Comparison of ENCODE assay signal across 8 mouse cellular contexts in the genomic region with DNA sequence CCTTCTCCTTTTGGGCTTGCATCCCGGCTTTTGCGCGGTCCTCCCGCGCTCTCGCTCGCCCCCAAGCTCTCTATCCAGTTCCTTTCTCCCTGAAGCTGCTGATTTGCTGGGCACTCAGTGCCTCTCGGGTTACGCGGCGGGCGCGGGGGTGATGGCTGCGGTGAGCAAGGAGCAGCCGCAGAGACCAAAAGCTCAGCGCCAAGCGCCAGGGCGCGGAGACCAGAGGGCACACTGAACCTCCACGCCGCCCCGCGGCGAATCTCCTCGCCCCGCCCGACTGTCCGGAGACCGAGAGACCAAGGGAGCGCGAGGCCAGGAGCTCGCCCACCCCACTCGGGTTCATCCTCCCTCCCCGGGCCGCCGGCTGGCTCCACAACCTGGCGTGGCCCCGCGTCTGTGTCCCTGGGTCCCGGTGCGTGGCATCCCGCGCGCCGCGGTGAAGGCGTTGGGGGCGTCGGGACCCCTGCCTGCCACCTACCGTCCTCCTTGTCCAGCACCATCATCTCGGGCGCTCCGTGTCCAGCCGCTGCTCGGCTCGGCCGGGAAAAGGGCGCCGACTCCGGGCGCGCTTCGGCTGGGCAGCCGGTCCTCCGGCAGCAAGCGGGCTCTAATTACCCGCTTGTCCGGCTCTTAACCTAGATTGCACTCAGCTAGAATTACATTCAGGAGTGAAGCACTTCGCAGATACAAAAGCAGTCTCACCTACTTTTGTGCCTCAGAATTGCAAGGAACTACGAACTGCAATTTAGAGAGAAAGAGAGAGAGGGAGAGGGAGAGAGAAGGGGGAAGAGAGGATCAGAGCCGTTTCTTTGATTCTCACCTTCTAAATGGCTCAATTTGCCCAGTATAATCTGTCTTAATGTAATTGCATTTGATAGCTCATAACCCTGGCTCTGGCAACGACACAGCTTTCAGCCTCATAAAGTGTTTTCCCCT. TPM values are rescaled to one million over a fixed set of nuclear protein-coding genes. Genes with fewer than 3 reads are reported as not detected.
DNase-seq lines count a peak whose midpoint lies in the region; ATAC-seq and TF ChIP-seq lines count a peak whose summit lies in the region.

No protein-coding gene starts in this region.

- TF ChIP-seq CTCF in cerebellum, adult 2 months (IDR thresholded peaks at IDR 0.05; ENCODE audit: borderline replicate concordance, insufficient read depth, low read depth, low read length) = no peak

- peak overlapping the region; percentile 57 for H3K4me3 ChIP-seq in cerebellum, adult 2 months (replicated peaks; ENCODE audit: insufficient read depth, low read depth, low read length)
- peak overlapping the region; percentile 65 for H3K4me3 ChIP-seq in forebrain, embryonic 14.5 days (ENCODE audit: low read depth, low read length)
- H3K4me3 ChIP-seq in intestine, embryonic 15.5 days (replicated peaks) = peak overlapping the region; percentile 49
- peak overlapping the region; percentile 86 for H3K4me3 ChIP-seq in midbrain, embryonic 10.5 days

- peak overlapping the region; percentile 94 for H3K4me2 ChIP-seq in forebrain, embryonic 14.5 days (ENCODE audit: low read length)
- H3K4me2 ChIP-seq in intestine, embryonic 15.5 days (replicated peaks) = peak overlapping the region; percentile 98

- no peaks in the 10 kb centered on the region for H3K9me3 ChIP-seq in forebrain, embryonic 14.5 days (replicated peaks; ENCODE audit: control insufficient read depth, low read length)
- H3K9me3 ChIP-seq in intestine, embryonic 15.5 days = no peaks in the 10 kb centered on the region
- H3K9me3 ChIP-seq in midbrain, embryonic 10.5 days (replicated peaks) = 0 out of 2 replicates have a peak, but pooled peaks cover 4% of the 10 kb centered on the region

- peak overlapping the region; percentile 84 for H3K9ac ChIP-seq in forebrain, embryonic 14.5 days (ENCODE audit: low read length)
- peak overlapping the region; percentile 40 for H3K9ac ChIP-seq in intestine, embryonic 15.5 days

- peaks cover 8% of the 10 kb centered on the region for H3K4me1 ChIP-seq in cerebellum, adult 2 months (ENCODE audit: control insufficient read depth, insufficient read depth, low read length)
- H3K4me1 ChIP-seq in forebrain, embryonic 14.5 days (ENCODE audit: control insufficient read depth, insufficient read depth, low read length) = peaks cover 51% of the 10 kb centered on the region
- H3K4me1 ChIP-seq in intestine, embryonic 15.5 days (replicated peaks) = peaks cover 20% of the 10 kb centered on the region
- H3K4me1 ChIP-seq in midbrain, embryonic 10.5 days = peaks cover 91% of the 10 kb centered on the region

- TF ChIP-seq POLR2A in cerebellum, adult 2 months (IDR thresholded peaks at IDR 0.05; ENCODE audit: borderline replicate concordance, insufficient read depth, low read length) = peak; percentile 40; the same call in 1 of the 2 replicates

- peak overlapping the region; percentile 81 for H3K27ac ChIP-seq in cerebellum, adult 2 months (ENCODE audit: insufficient read depth, low read length)
- peak overlapping the region; percentile 85 for H3K27ac ChIP-seq in forebrain, embryonic 14.5 days (ENCODE audit: low read depth, low read length)
- H3K27ac ChIP-seq in intestine, embryonic 15.5 days = no peak overlapping the region
- H3K27ac ChIP-seq in midbrain, embryonic 10.5 days (replicated peaks) = peak overlapping the region; percentile 94

- H3K36me3 ChIP-seq in forebrain, embryonic 14.5 days (ENCODE audit: control insufficient read depth, insufficient read depth, low read length) = no peaks in the 10 kb centered on the region
- no peaks in the 10 kb centered on the region for H3K36me3 ChIP-seq in intestine, embryonic 15.5 days
- no peaks in the 10 kb centered on the region for H3K36me3 ChIP-seq in midbrain, embryonic 10.5 days

- ATAC-seq in forebrain, embryonic 14.5 days = peak; percentile 21; the same call in 1 of the 2 replicates
- peak; percentile 18 for ATAC-seq in intestine, embryonic 15.5 days

- peak; percentile 6 for DNase-seq in ovary, adult 18-20 months (ENCODE audit: low spot score)
- DNase-seq in ovary, postnatal 10 days (ENCODE audit: low spot score) = no peak
- DNase-seq in cerebellum, adult 2 months = peak; percentile 81 to 82
- DNase-seq in forebrain, embryonic 14.5 days (ENCODE audit: low spot score) = peak; percentile 49
- DNase-seq in midbrain, embryonic 10.5 days (ENCODE audit: low spot score) = peak; percentile 74
- no peak for DNase-seq in layer of hippocampus, adult 8-10 months (ENCODE audit: low spot score in 2 of 2)
- no peak for DNase-seq in spleen, adult 12 weeks (ENCODE audit: low spot score)

- no peaks in the 10 kb centered on the region for H3K27me3 ChIP-seq in cerebellum, adult 2 months (ENCODE audit: control insufficient read depth, insufficient read depth, low read length)
- H3K27me3 ChIP-seq in forebrain, embryonic 14.5 days (replicated peaks; ENCODE audit: control insufficient read depth, insufficient read depth, low read length) = peaks cover 13% of the 10 kb centered on the region
- peaks cover 43% of the 10 kb centered on the region for H3K27me3 ChIP-seq in intestine, embryonic 15.5 days (replicated peaks)
- H3K27me3 ChIP-seq in midbrain, embryonic 10.5 days (ENCODE audit: low read depth, poor library complexity, severe bottlenecking) = peaks cover 80% of the 10 kb centered on the region

- WGBS in cerebellum, adult 2 months = under 1% methylated on average over 64 of the region's 72 CpGs
- WGBS in forebrain, embryonic 14.5 days = 2% methylated on average over 72 of the region's 72 CpGs
- under 1% methylated on average over 63 of the region's 72 CpGs for WGBS in intestine, embryonic 15.5 days
- WGBS in midbrain, embryonic 10.5 days = under 1% methylated on average over 60 of the region's 72 CpGs

RNA-seq across cellular contexts. Expression of gene Lmo1, which starts 5.2 kb away (rescaled TPM):
- 27.3 and 31.6 TPM in 2 replicates for polyA plus RNA-seq in cerebellum, adult 2 months (2012; rRNA removed)
- polyA plus RNA-seq in forebrain, embryonic 14.5 days (2014; fragmentation: Nextera tagmentation; extraction: Ambion mirVana) = 72.2 and 72.5 TPM in 2 replicates
- polyA plus RNA-seq in intestine, embryonic 15.5 days (2015; fragmentation: Nextera tagmentation; extraction: Ambion mirVana) = 3.5 and 3.8 TPM in 2 replicates
- polyA plus RNA-seq in midbrain, embryonic 10.5 days (2016; fragmentation: Nextera tagmentation; extraction: Ambion mirVana) = 34.8 and 57.9 TPM in 2 replicates
- 10 to 100 TPM; 45.2 to 56.5 (median 52.2) TPM for total RNA-seq in layer of hippocampus, adult 8-10 months (2022)

Comparison
In these comparisons a context has a peak if more than half of its experiments do, and no peak if none do; other contexts are left out.
1. DNase-seq: peak in ovary, adult 18-20 months (single experiment), cerebellum, adult 2 months (2 of 2), forebrain, embryonic 14.5 days (single experiment) and midbrain, embryonic 10.5 days (single experiment); none in ovary, postnatal 10 days (single experiment), layer of hippocampus, adult 8-10 months (0 of 2) and spleen, adult 12 weeks (single experiment).
2. Peak in every context shown above with its lines, with median percentiles within 50 percentile points of each other: H3K4me3 ChIP-seq.